Comparison of ENCODE assay signal across 8 mouse cellular contexts in the genomic region with DNA sequence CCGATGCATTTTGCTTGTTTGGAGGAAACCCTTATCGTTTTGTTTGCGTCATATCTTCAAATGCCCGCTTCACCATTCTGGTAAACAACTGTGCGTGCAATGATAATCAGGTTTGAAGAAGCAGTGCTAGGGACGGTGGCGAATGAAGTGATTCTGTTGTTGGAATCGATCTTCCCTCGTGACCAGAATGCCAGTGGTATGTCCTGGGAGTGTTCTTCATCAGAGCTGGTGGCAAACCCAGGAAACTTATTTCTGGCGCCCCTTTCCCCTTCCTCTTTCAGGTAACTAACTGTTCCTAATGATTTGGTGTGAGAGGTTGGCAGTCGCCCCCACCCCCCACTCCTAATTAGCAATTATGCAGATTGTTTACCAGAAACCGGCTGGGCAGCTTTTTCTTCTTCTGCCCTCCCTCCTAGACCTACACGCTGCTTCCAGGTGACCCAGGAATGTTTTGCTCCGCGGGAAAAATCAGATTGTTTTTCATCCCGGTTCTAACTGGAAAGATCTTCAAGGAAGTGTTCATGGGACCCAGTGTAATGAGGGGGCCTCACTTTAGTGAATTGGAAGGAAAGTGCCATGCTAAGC.
DNase-seq lines count a peak whose midpoint lies in the region; ATAC-seq and TF ChIP-seq lines count a peak whose summit lies in the region.

No protein-coding gene starts in this region.

- TF ChIP-seq CTCF in midbrain, postnatal 0 days (IDR thresholded peaks at IDR 0.05): no peak
- TF ChIP-seq CTCF in thymus, adult 2 months (IDR thresholded peaks at IDR 0.05; ENCODE audit: borderline replicate concordance, control insufficient read depth, extremely low read depth, insufficient read depth, low read length, poor library complexity): no peak

- peak overlapping the region; percentile 58 for H3K4me3 ChIP-seq in heart, embryonic 13.5 days
- H3K4me3 ChIP-seq in embryonic facial prominence, embryonic 15.5 days (replicated peaks): peak overlapping the region; percentile 56
- peak overlapping the region; percentile 50 for H3K4me3 ChIP-seq in kidney, embryonic 14.5 days (ENCODE audit: low read length)
- H3K4me3 ChIP-seq in midbrain, postnatal 0 days (ENCODE audit: low read depth, low read length): peak overlapping the region; percentile 40
- H3K4me3 ChIP-seq in thymus, adult 2 months (ENCODE audit: control insufficient read depth, insufficient read depth, low read length): no peak overlapping the region

- H3K4me1 ChIP-seq in heart, embryonic 13.5 days: peaks cover 82% of the 10 kb centered on the region
- peaks cover 48% of the 10 kb centered on the region for H3K4me1 ChIP-seq in embryonic facial prominence, embryonic 15.5 days
- peaks cover 39% of the 10 kb centered on the region for H3K4me1 ChIP-seq in kidney, embryonic 14.5 days (ENCODE audit: control insufficient read depth, insufficient read depth, low read length)
- peaks cover 5% of the 10 kb centered on the region for H3K4me1 ChIP-seq in midbrain, postnatal 0 days (ENCODE audit: insufficient read depth, low read length)
- H3K4me1 ChIP-seq in thymus, adult 2 months (replicated peaks; ENCODE audit: control insufficient read depth, insufficient read depth, low read length): peaks cover 12% of the 10 kb centered on the region

- DNase-seq in heart, postnatal 10 days: no peak
- DNase-seq in midbrain, postnatal 0 days (ENCODE audit: low spot score): no peak
- no peak for DNase-seq in thymus, adult 2 months
- no peak for DNase-seq in adrenal gland, adult 18-20 months (ENCODE audit: low spot score in 2 of 2)
- no peak for DNase-seq in adrenal gland, postnatal 36 days

- intact Hi-C loops in heart, postnatal 10 days (cut with DNase I): loop anchor here (2.0 kb wide), 1 partner anchor 31 kb away; no protein-coding TSS in a partner anchor

- peak overlapping the region; percentile 91 for H3K27ac ChIP-seq in heart, embryonic 13.5 days (replicated peaks)
- peak overlapping the region; percentile 90 for H3K27ac ChIP-seq in embryonic facial prominence, embryonic 15.5 days (replicated peaks)
- H3K27ac ChIP-seq in kidney, embryonic 14.5 days (ENCODE audit: low read depth, low read length): peak overlapping the region; percentile 91
- H3K27ac ChIP-seq in midbrain, postnatal 0 days (ENCODE audit: low read depth, low read length): no peak overlapping the region
- H3K27ac ChIP-seq in thymus, adult 2 months (ENCODE audit: control insufficient read depth, insufficient read depth, low read length): no peak overlapping the region

- no peak for ATAC-seq in heart, embryonic 13.5 days (ENCODE audit: extremely low read depth, insufficient number of reproducible peaks, low FRiP score, low TSS enrichment)
- ATAC-seq in embryonic facial prominence, embryonic 15.5 days (ENCODE audit: insufficient number of reproducible peaks, low FRiP score, low TSS enrichment, low read depth): no peak
- no peak for ATAC-seq in kidney, embryonic 14.5 days (ENCODE audit: low FRiP score, low TSS enrichment)
- peak; percentile 6; the same call in 1 of the 2 replicates for ATAC-seq in midbrain, postnatal 0 days (ENCODE audit: low FRiP score)

- H3K36me3 ChIP-seq in heart, embryonic 13.5 days: peaks cover 15% of the 10 kb centered on the region; the same call in 1 of the 2 replicates
- H3K36me3 ChIP-seq in embryonic facial prominence, embryonic 15.5 days: no peaks in the 10 kb centered on the region
- no peaks in the 10 kb centered on the region for H3K36me3 ChIP-seq in kidney, embryonic 14.5 days (ENCODE audit: control insufficient read depth, insufficient read depth, low read length)
- H3K36me3 ChIP-seq in midbrain, postnatal 0 days (ENCODE audit: insufficient read depth, low read length): no peaks in the 10 kb centered on the region
- no peaks in the 10 kb centered on the region for H3K36me3 ChIP-seq in thymus, adult 2 months (ENCODE audit: control insufficient read depth, insufficient read depth, low read length)

- peak overlapping the region; percentile 79 for H3K9ac ChIP-seq in heart, embryonic 13.5 days
- peak overlapping the region; percentile 4; the same call in 1 of the 2 replicates for H3K9ac ChIP-seq in embryonic facial prominence, embryonic 15.5 days
- 0 out of 2 replicates have a peak overlapping the region, but pooled peaks have one; percentile 14 for H3K9ac ChIP-seq in kidney, embryonic 14.5 days (ENCODE audit: low read depth, low read length)
- peak overlapping the region; percentile 36; the same call in 1 of the 2 replicates for H3K9ac ChIP-seq in midbrain, postnatal 0 days (replicated peaks; ENCODE audit: low read length, poor library complexity, severe bottlenecking)

- peak overlapping the region; percentile 76 for H3K4me2 ChIP-seq in heart, embryonic 13.5 days
- H3K4me2 ChIP-seq in embryonic facial prominence, embryonic 15.5 days (replicated peaks): peak overlapping the region; percentile 60
- peak overlapping the region; percentile 55 for H3K4me2 ChIP-seq in kidney, embryonic 14.5 days (replicated peaks; ENCODE audit: low read depth, low read length)
- peak overlapping the region; percentile 77 for H3K4me2 ChIP-seq in midbrain, postnatal 0 days (ENCODE audit: low read depth, low read length, poor library complexity, severe bottlenecking)

- H3K9me3 ChIP-seq in heart, embryonic 13.5 days: no peaks in the 10 kb centered on the region
- no peaks in the 10 kb centered on the region for H3K9me3 ChIP-seq in embryonic facial prominence, embryonic 15.5 days (replicated peaks)
- H3K9me3 ChIP-seq in kidney, embryonic 14.5 days (ENCODE audit: control insufficient read depth, low read length): no peaks in the 10 kb centered on the region
- no peaks in the 10 kb centered on the region for H3K9me3 ChIP-seq in midbrain, postnatal 0 days (ENCODE audit: low read length)

- no peaks in the 10 kb centered on the region for H3K27me3 ChIP-seq in heart, embryonic 13.5 days (replicated peaks)
- H3K27me3 ChIP-seq in embryonic facial prominence, embryonic 15.5 days: no peaks in the 10 kb centered on the region
- no peaks in the 10 kb centered on the region for H3K27me3 ChIP-seq in kidney, embryonic 14.5 days (ENCODE audit: control insufficient read depth, insufficient read depth, low read length)
- peaks cover 7% of the 10 kb centered on the region; the same call in 1 of the 2 replicates for H3K27me3 ChIP-seq in midbrain, postnatal 0 days (ENCODE audit: insufficient read depth, low read length)
- H3K27me3 ChIP-seq in thymus, adult 2 months (ENCODE audit: control insufficient read depth, insufficient read depth, low read length): no peaks in the 10 kb centered on the region

- no peak for TF ChIP-seq POLR2A in thymus, adult 2 months (IDR thresholded peaks at IDR 0.05; ENCODE audit: control insufficient read depth, extremely low read depth, insufficient read depth, low read length, poor library complexity)

- 12% methylated on average over 16 of the region's 16 CpGs for WGBS in heart, embryonic 13.5 days
- WGBS in embryonic facial prominence, embryonic 15.5 days: 10% methylated on average over 16 of the region's 16 CpGs
- WGBS in kidney, embryonic 14.5 days: 13% methylated on average over 16 of the region's 16 CpGs
- 15% methylated on average over 16 of the region's 16 CpGs for WGBS in midbrain, postnatal 0 days
- 88% methylated on average over 16 of the region's 16 CpGs for WGBS in thymus, adult 2 months

Comparison
In these comparisons a context has a peak if more than half of its experiments do, and no peak if none do; other contexts are left out.
1. H3K27ac ChIP-seq: peak in heart, embryonic 13.5 days (single experiment), embryonic facial prominence, embryonic 15.5 days (single experiment) and kidney, embryonic 14.5 days (single experiment); none in midbrain, postnatal 0 days (single experiment) and thymus, adult 2 months (single experiment).
2. H3K9ac ChIP-seq: peak in every context shown above with its lines; median percentile 79 in heart, embryonic 13.5 days; 36 in midbrain, postnatal 0 days; 14 in kidney, embryonic 14.5 days; 4 in embryonic facial prominence, embryonic 15.5 days.
3. Peak in every context shown above with its lines, with median percentiles within 50 percentile points of each other: H3K4me2 ChIP-seq.